Mouse (Mus musculus) megakaryocyte, embryonic 14.5 days (primary cell): ENCODE measurements around the gene Cdca7l.

Source experiments
- FLI1 ChIP-seq: IDR thresholded peaks from 2 replicates; pipeline ENCODE4 v1.6.1; 2012; ENCODE audit warnings: low read length, inconsistent platforms, mixed read lengths
- GATA1 ChIP-seq: IDR thresholded peaks from 3 replicates; pipeline ENCODE4 v1.6.1; 2012; ENCODE audit warnings: mixed read lengths, low read length, inconsistent platforms, borderline replicate concordance

DNA sequence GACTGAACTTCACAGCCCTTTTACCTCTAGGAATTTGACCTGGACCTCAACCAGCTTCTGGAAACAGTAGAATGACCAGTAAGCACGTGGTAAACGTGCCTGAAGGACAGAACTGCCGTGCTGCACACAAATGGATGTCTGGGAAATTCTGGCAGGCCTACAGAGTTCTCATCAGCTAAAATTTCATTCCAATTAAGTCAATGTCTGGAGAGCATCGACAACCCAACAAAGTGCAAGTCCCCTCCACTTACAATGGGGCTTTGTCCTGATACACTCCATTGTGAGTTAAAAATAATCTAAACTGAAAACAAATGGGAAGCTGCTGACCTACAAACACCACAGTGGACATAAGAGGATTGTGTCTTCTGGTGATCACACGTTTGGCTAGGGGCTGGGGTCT, 27.2 kb upstream of the Cdca7l start:
- TF ChIP-seq GATA1 (no peak), FLI1 (no peak)
